Mouse (Mus musculus) kidney, adult 2 months (tissue): ENCODE data around the gene Gm525. TPM values are rescaled to one million over a fixed set of nuclear protein-coding genes. Genes with fewer than 3 reads are reported as not detected.
"Not testable (repeated sequence)": the region's sequence is repeated elsewhere in the genome, so short reads cannot be mapped to it uniquely, and the experiment has no call there.

Source experiments
- DNase-seq: peaks from one replicate; pipeline ENCODE4 v3.0.0; 2021
- H3K27ac ChIP-seq: fragments of 200-500 bp; 2 replicates; pipeline ENCODE4 v1.5.1; 2012; ENCODE audit warnings: low read depth, low read length, control low read depth, inconsistent platforms; ENCODE audit not compliant: insufficient read depth
- H3K27me3 ChIP-seq: fragments of 200-500 bp; replicated peaks from 2 replicates; pipeline ENCODE4 v1.6.1; 2012; ENCODE audit warnings: mild to moderate bottlenecking, moderate library complexity, low read length, inconsistent platforms; ENCODE audit not compliant: control insufficient read depth, insufficient read depth
- H3K36me3 ChIP-seq: fragments of 200-500 bp; 2 replicates; pipeline ENCODE4 v1.6.1; 2012; ENCODE audit warnings: mild to moderate bottlenecking, moderate library complexity, low read length, inconsistent platforms; ENCODE audit not compliant: control insufficient read depth, insufficient read depth
- H3K4me1 ChIP-seq: fragments of 200-500 bp; 2 replicates; pipeline ENCODE4 v1.6.1; 2011; ENCODE audit warnings: low read length; ENCODE audit not compliant: control insufficient read depth, insufficient read depth
- H3K4me3 ChIP-seq: fragments of 200-500 bp; 2 replicates; pipeline ENCODE4 v1.5.1; 2011; ENCODE audit warnings: mild to moderate bottlenecking, low read depth, low read length, control low read depth; ENCODE audit not compliant: insufficient read depth
- CTCF ChIP-seq: fragments of 200-500 bp; conservative IDR thresholded peaks from 2 replicates; pipeline ENCODE4 v1.5.1; 2011; ENCODE audit warnings: low read depth, mild to moderate bottlenecking, control low read depth, low read length, moderate library complexity, mixed read lengths; ENCODE audit not compliant: insufficient read depth, insufficient read length
- POLR2A ChIP-seq: fragments of 200-500 bp; IDR thresholded peaks from one replicate; pipeline ENCODE4 v1.6.1; 2011; ENCODE audit warnings: low read depth, low read length, control low read depth
- WGBS: fragments of 180-500 bp; shearing (Covaris S2); methylation state at CpG from one replicate; pipeline ENCODE4 v1.1.7; 2018; 5-methylcytosine and 5-hydroxymethylcytosine counted together
- polyA plus RNA-seq: library from polyadenylated mRNA; depleted of rRNA; stranded (reverse); fragments of >200 nt; gene quantifications from 2 replicates; pipeline ENCODE4 v1.2.3, GENCODE M21; 2012

Gene Gm525
- polyA plus RNA-seq, 1 experiment: 1.6 TPM

- Histone ChIP-seq H3K27me3 (no peaks in the 10 kb centered on the region), H3K27ac (no peak overlapping the region), H3K36me3 (no peaks in the 10 kb centered on the region), H3K4me1 (no peaks in the 10 kb centered on the region), H3K4me3 (no peak overlapping the region)
- DNase-seq: no peak
- 57% methylated on average over 1 of the region's 1 CpGs for WGBS
- TF ChIP-seq POLR2A (no peak), CTCF (no peak)
These were observed 42.5 kb upstream of the Gm525 start for GRCm38 (mm10) chr11:89031189-89031588.

DNA sequence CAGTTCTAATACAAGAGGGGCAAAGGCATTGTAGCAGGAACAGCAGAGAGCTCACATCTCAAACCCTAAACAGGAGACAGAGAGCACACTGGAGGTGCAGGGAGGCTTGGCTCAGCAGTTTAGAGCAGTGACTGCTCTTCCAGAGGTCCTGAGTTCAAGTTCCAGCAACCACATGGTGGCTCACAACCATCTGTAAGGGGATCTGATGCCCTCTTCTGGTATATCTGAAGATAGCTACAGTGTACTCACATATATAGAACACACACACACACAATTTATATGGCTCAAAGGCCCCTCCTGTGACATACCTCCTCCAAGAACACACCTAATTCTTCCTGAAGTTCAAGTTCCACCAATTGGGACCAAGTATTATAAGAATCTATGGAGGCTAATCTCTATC lies 39.0 kb upstream of the Gm525 start:
- Histone ChIP-seq H3K4me3 (no peak overlapping the region), H3K27me3 (no peaks in the 10 kb centered on the region), H3K27ac (no peak overlapping the region), H3K4me1 (no peaks in the 10 kb centered on the region), H3K36me3 (no peaks in the 10 kb centered on the region)
- TF ChIP-seq POLR2A (no peak), CTCF (no peak; the same call in 1 of the 2 replicates)
- no peak for DNase-seq

- H3K4me3 ChIP-seq: no peak overlapping the region
- no peaks in the 10 kb centered on the region for H3K27me3 ChIP-seq
- H3K36me3 ChIP-seq: 0 out of 2 replicates have a peak, but pooled peaks cover 1% of the 10 kb centered on the region
- TF ChIP-seq POLR2A (no peak), CTCF (no peak)
- H3K4me1 ChIP-seq: no peaks in the 10 kb centered on the region
- no peak for DNase-seq
- no peak overlapping the region for H3K27ac ChIP-seq
- WGBS: 70% methylated on average over 3 of the region's 3 CpGs
These were observed 38.1 kb upstream of the Gm525 start for GRCm38 (mm10) chr11:89035552-89035951.

DNA sequence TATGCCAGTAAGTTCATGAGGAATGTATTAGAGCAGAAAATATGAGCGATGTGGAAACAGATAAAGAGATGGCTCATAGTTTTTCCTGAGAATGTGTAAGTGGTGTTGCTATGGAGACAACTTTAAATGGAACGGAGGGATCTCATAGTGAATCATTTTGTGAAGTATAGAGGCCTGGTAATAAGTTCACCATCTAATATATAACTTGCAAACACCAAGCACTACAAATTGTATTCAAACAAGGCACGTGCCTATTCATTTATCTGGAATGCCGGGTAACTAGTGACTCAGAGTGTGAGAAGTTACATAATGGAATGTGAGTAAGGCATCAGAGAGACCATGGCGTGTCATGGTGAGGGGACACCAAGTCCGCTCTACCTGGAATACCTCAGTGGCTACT lies 35.1 kb upstream of the Gm525 start:
- TF ChIP-seq CTCF (no peak), POLR2A (no peak)
- Histone ChIP-seq H3K4me3 (no peak overlapping the region), H3K27me3 (no peaks in the 10 kb centered on the region), H3K4me1 (no peaks in the 10 kb centered on the region), H3K27ac (no peak overlapping the region), H3K36me3 (0 out of 2 replicates have a peak, but pooled peaks cover 1% of the 10 kb centered on the region)
- 86% methylated on average over 6 of the region's 6 CpGs for WGBS
- DNase-seq: no peak

DNA sequence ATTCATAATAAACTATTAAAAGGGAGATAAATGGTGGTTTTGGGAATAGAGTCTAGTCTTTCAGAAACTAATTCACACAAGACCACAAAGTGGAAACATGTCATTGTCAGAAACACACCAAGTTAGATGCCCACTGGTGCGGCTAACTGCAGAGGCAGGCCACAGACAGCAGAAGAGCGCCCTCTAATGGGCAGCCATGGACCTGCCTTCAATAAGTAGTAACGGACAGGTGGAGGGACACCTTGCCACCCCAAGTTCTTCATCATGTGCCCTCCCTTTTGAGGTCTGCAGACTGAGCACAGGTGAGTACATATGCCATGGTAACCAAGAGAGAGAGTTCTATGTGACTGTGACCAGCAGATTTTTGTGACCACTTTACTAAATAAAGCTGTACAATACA lies 34.3 kb upstream of the Gm525 start:
- no peaks in the 10 kb centered on the region for H3K27me3 ChIP-seq
- peak; percentile 76 for DNase-seq
- H3K4me1 ChIP-seq: no peaks in the 10 kb centered on the region
- TF ChIP-seq POLR2A: no peak
- peak; percentile 99 for TF ChIP-seq CTCF
- WGBS: 16% methylated on average over 3 of the region's 3 CpGs
- H3K4me3 ChIP-seq: no peak overlapping the region
- no peak overlapping the region for H3K27ac ChIP-seq
- H3K36me3 ChIP-seq: 0 out of 2 replicates have a peak, but pooled peaks cover 1% of the 10 kb centered on the region

- H3K4me3 ChIP-seq, DNase-seq, H3K27ac ChIP-seq, H3K36me3 ChIP-seq, H3K27me3 ChIP-seq, H3K4me1 ChIP-seq: not testable (repeated sequence)
- 82% methylated on average over 7 of the region's 7 CpGs for WGBS
These were observed 32.6 kb upstream of the Gm525 start for GRCm38 (mm10) chr11:89041073-89041472.

- H3K27ac ChIP-seq: no peak overlapping the region
- H3K36me3 ChIP-seq: 0 out of 2 replicates have a peak, but pooled peaks cover 1% of the 10 kb centered on the region
- no peaks in the 10 kb centered on the region for H3K27me3 ChIP-seq
- TF ChIP-seq CTCF (no peak), POLR2A (no peak)
- DNase-seq: peak; percentile 41
- no peaks in the 10 kb centered on the region for H3K4me1 ChIP-seq
- WGBS: 82% methylated on average over 7 of the region's 7 CpGs
- no peak overlapping the region for H3K4me3 ChIP-seq
These were observed 30.6 kb upstream of the Gm525 start for GRCm38 (mm10) chr11:89043046-89043445.

- 96% methylated on average over 3 of the region's 3 CpGs for WGBS
- H3K4me1 ChIP-seq, H3K4me3 ChIP-seq, H3K36me3 ChIP-seq, H3K27ac ChIP-seq, DNase-seq, H3K27me3 ChIP-seq: not testable (repeated sequence)
These were observed 28.1 kb upstream of the Gm525 start for GRCm38 (mm10) chr11:89045501-89045900.
